Mouse (Mus musculus): ENCODE data around the gene Lbhd2.

Lbhd2 gene

DNA sequence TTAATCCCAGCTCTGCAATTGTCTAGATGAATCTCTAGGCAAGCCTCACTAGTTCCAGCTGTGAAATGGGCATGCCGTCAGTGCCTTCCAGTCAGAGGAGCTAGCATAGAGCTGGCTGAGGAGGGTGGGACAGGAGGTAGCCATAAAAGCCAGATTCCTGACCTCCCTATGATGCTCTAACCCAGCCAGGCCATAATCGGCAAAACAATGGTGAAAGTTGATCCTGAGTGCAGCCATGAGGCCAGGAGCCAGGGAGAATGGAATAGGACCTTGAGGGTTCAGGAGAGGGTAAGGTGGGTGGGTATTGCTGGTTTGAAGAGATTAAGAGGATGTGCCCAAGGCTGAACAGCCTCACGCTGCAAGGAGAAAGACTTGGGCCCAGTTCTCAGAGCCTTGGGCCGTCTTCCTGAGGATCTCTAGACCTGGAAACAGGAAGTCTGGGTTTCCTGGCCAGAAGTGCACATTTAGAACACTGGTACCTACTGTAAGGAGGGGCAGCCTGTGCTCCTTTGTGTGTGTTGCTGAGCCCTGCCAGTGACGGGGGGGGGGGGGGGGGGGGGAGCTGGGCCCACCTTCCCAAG is 26.2 kb downstream of the Lbhd2 start:
- no peak for DNase-seq

DNA sequence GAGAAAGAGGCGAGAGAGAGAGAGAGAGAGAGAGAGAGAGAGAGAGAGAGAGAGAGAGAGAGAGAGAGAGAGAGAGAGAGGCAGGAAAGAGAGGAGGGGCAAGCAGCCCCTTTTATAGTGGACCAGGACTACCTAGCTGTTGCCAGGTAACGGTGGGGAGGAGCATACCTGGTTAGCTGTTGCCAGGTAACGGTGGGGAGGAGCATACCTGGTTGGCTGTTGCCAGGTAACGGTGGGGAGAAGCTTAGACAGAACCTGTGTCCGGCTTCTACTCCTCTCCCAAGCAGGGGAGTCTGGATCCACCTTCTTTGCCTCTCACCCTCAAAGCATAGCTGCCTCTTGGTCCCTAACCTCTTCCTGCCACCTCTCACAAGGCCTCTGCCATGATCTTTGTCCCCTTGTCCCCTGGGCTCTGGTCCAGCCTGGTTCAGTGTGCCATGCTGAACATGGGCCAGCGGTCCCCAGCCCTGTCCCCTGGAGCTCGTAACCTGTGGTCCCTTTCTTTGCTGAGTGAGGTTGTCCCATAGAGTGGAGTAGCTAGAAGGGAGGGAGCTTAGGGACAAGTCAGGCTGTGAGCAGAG is 27.6 kb downstream of the Lbhd2 start:
- no peak for DNase-seq

DNA sequence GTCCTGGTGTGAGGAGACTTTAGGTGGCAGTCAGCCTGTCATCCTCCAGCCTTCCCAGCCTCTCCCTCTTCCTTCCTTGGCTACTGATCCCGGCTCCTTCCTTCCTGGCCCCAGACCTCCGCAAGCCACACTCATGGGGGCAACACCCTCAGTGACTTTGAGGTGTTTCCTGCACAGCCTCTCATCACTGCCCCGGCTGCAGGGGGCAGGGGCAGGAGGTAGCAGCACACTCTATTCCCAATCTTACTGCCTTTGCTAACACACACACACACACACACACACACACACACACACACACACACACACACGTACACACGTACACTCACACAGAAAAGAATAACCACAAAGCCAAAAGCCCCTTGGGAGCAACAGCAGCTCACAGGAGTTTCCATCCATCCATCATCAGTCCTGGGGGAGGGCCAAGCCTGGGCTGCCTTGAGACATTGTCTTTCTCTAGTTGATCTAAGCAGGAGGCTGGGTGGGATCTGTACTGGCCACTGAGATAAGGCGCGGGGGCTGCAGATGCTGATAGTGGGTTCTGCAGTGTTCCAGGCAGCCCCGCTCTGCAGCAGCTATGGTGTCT is 28.2 kb downstream of the Lbhd2 start:
- no peak for DNase-seq

DNA sequence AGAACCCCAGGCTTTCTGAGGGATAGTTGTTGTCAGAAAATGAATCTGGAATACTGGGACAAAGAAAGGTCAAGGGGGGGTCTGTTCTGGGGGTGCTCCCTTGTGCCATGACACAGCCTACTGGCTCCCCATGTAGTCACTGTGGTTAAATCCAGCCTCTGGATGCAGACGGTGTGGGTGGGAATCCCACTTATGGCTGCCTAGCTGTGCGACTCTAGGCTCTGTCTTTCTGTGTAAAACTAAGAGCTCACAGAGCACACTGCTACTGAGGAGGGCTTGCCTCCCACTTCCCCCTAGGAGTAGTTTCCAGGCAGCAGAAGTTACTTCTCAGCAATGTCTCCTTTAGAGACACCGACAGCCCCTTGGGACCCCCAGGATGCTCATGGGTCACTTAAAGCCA is 29.6 kb downstream of the Lbhd2 start:
- DNase-seq: no peak

DNA sequence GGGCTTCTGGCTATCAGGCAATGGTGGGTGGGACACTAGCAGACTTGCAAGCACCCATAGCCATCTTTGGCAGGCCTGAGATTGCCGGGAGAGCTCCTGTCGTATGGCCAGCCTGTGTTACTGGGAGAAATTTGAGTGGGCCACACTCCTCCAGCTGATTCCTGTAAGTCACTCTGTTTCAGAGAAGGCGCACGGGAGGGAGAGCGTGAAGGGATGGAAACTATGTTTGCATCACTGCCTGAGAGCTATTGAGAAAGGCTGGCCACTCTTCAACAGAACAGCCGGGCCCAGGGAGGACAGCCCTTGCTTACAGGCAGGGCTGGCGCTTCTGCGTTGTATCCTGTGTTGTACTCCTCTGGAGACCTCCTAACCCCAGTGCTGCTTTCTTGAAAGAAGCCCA is 30.0 kb downstream of the Lbhd2 start:
- no peak for DNase-seq

DNA sequence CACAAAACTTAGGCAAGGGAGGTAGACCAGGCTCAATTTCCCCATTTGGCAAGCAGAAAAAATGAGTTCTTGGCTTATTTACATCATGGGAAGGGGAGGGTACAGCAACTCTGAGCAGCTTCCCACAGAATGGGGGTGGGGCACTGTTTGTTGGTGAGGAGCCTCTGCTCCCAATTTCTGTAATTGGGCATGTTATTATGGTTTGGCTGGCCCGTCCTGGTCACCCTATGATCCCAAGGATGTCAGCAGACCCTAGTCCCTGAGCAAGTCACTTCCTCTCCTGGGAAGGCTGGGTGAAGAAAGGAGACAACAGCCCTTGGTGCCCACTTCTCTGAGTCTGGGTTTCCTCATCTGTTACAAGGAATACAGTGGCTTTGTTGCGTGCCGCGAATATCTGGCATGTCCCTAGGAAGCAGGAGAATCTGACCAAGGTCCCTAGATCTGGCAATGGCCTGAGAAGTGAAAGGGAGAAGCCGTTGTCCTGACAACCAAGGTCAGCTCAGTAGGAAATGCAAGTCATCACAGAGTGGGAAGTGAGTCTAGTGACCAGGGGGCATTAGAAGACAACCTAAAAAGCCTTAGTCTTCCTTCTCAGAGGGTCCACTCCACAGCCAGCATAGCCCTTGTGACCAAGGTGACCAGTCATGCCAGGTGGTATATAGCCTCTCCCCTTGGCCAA is 30.8 kb downstream of the Lbhd2 start:
- DNase-seq: no peak

DNA sequence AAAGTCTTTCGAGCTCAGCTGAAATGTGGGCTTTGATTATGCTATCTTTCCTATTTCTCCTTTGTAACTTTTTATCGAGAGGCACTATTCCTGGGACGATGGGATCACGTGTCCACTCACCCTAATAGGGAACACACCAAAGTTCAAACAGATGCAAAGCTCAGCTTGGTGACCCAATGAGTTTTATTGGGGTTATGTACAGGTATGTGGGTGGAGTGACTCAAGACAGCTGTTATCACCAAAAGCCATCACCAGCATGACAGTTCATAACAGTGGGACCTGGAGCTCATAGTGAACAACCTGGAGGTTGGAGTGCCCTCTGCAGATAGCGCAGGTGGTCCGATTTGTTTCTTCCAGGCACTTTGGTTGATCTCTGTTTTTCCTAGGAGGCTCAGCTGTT is 32.2 kb downstream of the Lbhd2 start:
- DNase-seq: no peak

DNA sequence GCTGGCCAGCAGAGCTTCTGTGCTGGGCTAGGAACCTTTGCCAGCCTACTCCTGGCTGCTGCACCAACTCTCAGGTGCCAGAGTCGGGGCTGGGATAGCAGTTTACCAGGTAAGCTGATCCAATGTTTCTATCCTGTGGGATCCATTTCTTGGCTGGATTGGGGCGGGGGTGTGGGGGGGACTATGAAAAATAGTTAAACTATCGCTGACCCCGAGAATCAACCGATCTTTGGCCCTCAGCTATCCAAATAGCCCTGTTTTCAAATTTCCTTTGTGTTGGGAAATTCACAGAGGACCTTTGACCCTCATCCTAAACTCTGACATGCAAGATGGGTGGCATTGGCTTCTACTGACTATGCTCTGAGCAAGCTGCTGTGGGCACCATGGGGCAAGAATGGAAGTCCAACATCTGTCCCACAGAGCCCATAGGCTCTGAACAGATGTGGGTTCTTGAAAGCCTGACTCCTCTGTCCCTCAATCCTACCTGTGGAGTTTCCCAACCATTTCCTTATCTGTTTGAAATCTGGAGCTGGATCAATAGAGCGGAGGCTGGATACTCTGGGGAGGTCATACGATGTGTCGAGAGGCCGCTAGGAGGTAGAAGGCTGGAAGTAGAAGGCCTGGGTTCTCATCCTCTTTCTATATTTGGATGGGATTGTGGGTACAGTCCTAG is 34.2 kb downstream of the Lbhd2 start:
- DNase-seq: no peak

DNA sequence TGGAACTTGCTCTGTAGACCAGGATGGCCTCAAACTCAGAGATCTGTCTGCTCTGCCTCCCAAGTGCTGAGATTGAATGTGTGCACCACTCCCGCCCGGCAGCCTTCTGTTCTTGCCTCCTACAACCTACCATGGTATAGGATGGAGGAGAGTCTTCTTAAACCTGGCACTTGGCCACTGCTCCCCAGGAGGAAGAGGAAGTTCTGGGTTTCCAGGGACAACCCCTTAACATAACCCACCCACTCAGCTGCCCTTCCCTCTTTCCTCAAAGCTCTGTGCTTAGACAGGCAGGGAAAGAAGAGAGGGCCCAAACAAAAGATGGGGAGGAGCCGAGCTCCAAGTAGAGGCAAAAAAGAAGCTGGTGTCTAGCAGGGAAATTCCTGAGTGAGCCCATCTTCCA is 34.9 kb downstream of the Lbhd2 start:
- DNase-seq: no peak

DNA sequence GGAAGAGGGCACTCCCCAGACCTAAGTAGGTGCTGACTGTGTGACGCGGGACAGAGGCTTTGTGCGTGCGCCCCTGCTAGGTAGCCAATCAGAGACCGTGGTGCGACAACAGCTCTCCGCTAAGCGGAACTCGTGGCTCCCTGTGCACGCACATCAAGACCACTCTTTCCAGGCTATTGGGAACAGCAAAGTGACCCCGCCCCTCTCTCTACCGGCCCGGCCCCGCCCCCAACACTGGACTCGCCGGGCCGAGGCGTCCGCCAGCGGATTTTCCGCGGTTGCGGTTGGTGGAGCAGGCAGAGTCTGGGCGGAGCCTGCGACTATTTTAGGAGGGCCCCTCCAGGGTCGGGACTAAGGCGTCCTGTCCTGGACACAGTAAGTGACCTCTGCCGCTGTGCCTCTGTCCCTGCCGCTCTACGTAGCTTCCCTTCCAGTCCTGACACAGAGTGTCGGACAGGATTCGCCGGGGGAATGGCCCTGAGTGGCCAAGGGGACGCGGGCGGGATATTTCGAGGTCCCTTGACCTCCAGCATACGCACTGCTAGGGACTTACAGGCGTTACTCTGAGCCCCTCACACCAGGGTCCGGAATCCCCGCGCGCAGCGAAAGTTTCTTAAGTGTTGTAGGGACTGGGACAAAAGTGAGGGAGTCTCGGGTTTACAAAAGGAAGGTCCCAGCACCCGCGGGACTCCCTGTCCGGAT is 35.9 kb downstream of the Lbhd2 start, which contains the start of gene Tnfaip2:
Gene Tnfaip2, plus strand, starts transcription at position 161 of the 702 bp plus-strand sequence.
- DNase-seq: peak in 1 of 2 experiments; percentile 29

DNA sequence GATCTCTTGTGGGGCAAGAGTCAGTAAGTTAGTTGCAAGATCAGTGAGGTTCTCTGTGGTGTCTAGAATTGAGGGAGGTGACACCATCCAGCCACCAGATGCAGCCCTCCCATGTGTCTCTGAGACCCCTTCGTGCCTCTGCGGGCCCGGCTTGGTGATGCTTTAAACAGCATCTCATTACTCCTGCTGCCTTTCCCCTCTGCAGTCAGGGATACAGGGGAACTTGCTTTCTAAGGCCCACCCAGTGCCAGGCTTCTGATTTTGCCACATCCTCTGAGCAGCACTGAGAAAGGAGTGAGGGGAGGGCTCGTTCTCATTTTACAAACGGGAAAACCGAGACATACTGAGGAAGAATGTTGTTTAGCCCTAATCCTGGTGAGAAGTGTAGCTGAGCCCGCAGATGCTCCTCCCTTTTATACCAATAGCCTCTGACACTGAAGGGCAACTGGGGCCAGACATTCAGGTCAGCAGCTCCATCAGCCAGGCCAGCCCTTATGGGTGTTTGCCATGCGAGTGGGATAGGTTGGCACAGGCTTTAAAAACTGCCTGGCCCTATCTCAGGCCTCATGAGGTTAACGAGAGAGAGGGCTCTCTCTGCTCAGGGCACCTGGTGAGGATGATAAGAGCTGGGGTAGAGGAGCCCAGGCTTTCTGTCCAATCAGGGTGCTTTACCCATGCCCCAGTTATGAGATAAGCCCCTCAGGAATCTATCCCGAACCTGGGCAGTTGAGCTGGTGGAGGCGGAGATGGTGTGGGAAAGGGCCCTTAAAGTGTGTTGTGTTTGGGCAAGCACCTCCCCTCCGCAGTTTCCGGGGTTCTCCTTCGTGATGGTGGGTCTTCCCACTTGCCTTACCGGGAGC is 36.6 kb downstream of the Lbhd2 start:
- no peak for DNase-seq

DNA sequence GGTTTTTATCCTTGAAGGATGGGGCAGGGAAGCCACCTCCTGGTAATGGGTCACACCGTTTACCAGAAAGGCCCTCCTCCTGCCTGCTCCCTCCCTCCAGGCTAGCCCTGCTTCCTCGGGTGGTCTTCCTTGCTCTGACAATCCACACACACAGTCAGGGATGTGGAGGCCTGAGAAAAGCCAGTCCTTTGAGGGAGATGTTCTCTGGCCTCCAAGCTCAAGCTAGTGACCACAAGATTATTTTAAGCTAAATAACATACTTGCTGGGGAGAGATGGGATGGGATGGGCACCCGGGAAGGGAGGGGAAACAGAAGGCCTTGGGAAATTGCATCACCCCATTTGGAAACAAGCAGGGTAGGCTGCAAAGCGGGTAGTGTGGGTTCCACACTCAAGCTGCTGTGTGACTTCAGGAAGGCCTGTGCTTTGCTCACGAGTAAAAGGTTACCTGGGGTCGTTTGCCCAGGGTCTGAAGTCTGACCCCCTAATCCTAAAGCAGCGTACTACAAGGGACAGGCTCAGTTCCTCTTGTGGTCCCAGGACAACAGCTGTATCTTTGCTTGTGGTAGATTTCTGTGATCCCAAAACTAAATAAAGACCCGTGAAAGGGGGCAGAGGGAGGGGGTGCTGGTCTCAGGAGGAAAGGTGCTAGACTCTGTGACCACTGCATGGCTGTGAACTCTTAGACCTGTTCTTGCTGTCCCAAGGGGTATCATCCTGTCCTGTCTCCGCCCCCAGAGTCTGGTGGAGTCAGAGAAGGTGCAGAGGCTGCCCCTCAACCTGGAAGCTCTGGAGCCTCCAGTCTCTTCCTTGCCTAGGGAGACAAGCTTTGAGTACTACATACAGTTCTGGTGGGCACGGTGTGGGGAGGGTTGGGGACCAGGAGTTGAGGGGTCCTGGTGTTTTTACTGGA is 37.6 kb downstream of the Lbhd2 start:
- DNase-seq: no peak

DNA sequence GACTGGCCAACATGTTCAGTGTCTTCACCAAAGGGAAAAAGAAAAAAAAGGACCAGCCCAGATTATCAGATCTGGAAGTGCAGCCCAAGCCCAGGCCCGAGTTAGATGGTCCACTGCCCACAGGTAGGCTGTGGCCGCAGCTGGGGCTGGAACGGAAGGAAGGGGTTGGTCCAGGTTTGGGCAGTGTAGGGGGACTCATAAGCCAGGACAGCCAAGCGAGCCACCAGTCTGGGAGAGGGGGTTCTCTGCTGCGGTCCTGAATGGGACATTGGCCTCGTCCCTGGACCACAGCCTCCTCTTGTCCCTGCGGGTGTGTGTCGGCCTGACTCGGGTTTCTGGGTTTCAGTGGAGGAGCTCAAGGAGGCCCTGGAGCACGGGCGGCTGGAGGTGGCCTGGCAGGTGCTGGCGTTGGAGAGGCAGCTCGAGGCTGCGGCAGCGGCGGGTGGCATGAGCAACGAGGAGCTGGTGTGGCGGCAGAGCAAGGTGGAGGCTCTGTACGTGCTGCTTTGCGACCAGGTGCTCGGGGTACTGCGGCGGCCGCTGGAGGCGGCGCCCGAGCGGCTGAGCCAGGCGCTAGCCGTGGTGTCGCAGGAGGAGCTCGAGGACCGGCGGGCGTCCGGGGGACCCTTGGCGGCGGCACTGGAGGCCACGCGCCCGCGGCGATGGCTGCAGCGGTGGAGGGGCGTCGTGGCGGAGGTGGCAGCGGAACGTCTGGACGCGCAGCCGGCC is 38.7 kb downstream of the Lbhd2 start:
- no peak for DNase-seq

DNA sequence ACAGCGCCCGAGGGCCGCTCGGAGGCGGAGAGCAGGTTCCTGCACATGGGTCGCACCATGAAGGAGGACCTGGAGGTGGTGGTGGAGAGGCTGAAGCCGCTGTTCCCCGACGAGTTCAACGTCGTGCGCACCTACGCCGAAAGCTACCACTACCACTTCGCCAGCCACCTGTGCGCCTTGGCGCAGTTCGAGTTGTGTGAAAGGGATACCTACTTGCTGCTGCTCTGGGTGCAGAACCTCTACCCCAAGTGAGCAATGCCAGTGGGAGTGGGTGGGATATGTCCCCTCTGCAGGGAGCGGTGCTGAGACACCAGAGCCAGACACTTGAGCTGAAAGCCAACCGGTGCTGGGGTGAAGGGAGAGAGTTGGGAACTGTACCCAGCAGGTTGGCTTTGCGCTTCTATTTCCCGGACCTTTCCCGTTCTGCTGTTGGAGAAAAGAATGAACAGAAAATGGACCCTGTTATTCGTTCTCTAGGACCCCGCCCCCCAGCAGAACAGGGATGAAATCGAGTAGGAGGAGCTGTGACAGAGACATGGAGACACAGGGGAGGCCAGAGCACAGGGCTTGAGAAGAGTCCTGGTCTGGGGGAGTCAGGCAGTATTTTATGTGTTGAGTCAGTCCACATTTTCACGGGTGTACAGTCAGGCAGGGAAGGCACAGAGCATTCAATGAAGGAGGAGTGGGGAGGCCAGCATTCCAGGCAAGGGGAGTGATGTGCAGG is 39.4 kb downstream of the Lbhd2 start:
- DNase-seq: no peak

DNA sequence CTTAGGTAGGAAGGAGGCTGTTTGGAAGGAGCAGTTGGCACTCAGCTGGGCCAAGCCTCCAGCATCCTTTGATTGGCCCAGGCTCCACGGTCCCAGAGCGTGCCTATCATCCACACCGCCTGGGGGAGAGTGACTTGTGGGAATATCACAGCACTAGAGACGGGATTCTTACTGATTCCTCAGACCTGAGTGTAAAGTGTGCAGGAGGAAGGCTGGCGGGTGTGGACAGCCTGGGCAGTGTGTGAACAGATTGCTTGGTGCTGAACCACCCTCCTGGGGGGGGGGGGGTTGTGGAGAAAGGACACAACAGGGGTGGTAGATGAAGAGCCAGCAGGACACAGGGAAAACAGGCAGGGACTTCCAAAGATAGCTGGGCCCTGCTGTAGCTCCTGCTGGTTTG is 40.1 kb downstream of the Lbhd2 start:
- no peak for DNase-seq

DNA sequence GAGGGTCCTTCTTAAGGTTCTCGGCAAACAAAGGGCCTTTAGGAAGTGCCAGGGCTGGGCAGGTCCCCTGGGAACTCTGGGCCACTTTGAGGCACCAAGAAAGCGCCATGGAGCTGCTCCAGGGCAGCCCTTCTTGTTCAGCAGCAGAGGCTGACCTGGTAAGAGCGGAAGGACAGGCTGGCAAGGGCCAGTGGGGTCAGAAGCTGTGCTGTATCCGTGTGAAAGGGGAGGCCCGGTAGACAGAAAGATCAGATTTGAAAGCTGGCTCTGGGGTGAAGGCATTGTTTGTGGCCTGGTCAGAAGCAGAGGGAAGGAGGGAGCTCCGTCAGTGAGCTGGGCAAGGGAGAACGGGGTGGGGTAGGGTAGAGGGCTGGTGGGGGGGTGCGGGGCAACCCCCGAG is 40.7 kb downstream of the Lbhd2 start:
- DNase-seq: no peak

DNA sequence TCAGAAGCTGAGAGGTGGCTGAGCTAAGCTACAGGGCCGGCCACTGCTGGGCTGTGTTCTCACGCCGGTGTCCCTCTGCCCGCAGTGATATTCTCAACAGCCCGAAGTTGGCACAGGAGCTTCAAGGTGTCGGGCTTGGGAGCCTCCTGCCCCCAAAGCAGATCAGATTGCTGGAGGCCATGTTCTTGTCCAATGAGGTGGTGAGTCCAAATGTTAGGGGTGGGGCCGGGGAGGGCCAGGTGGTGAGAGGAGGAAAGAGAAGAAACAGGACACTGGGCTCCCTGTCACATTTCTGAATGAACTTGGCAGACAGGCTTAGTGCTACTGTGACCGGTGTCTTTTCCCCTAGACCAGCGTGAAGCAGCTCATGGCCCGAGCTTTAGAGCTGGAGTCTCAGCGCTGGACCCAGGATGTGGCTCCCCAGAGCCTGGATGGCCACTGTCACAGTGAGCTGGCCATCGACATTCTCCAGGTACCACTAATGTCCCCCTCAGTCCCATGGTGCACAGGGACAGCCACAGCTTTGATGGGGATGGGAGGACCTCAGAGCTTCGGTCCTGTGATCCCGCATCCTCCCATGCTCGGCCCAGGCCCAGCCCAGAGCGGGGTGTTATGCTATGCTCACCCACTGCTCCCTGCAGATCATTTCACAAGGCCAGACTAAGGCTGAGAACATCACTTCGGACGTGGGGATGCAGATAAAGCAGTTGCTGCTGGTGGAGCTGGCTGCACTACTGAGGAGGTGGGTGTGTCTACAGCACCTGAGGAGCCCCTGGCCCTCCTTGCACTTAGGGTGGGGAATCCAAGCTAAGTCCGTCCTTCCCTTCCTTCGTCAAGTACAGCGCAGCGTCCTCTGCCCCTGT is 41.5 kb downstream of the Lbhd2 start:
- DNase-seq: no peak

DNA sequence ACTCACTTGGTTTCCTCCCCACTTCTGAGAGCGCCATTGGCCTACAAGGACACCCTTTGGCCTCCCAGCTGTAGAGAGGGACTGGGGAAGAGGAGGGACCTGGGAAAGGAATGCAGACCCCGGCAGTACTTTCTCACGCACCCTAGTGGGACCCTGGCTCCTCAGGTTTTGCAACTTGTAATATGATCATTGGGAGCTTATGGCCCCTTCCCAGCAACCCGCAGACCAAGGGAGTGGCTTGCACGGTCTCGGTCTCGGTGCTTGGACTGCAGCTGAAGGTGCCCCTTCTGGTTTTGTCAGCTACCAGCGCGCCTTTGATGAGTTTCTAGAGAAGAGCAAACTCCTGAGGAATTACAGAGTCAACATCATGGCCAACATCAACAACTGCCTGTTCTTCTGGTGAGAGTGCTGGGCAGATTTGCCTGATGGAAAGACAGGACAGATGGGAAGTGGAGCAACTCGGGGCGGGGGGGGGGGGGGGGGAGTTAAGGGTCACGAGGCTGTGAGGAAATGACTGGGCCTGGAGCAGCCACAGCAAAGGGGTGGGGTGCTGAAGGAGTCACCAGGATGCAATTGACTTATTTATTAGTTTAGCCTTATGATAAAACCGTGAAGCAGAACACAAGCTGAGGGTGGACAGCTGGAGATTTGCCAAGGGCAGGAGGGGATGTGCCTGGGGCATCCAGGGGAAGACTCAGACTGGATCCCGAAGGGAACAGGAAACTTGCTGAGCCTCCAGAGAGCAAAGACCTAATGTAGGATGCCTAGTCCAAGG is 42.5 kb downstream of the Lbhd2 start:
- no peak for DNase-seq
